Mouse (Mus musculus) c-Kit-positive CD71-negative TER-119-negative erythroid progenitor cells, embryonic 14.5 days (primary cell): ENCODE results near the gene Vps26b.

Experiments used
- DNase-seq: peaks from one replicate; pipeline ENCODE4 v3.0.0-alpha.2; 2013; ENCODE audit warnings: low read depth

The Vps26b gene

DNA sequence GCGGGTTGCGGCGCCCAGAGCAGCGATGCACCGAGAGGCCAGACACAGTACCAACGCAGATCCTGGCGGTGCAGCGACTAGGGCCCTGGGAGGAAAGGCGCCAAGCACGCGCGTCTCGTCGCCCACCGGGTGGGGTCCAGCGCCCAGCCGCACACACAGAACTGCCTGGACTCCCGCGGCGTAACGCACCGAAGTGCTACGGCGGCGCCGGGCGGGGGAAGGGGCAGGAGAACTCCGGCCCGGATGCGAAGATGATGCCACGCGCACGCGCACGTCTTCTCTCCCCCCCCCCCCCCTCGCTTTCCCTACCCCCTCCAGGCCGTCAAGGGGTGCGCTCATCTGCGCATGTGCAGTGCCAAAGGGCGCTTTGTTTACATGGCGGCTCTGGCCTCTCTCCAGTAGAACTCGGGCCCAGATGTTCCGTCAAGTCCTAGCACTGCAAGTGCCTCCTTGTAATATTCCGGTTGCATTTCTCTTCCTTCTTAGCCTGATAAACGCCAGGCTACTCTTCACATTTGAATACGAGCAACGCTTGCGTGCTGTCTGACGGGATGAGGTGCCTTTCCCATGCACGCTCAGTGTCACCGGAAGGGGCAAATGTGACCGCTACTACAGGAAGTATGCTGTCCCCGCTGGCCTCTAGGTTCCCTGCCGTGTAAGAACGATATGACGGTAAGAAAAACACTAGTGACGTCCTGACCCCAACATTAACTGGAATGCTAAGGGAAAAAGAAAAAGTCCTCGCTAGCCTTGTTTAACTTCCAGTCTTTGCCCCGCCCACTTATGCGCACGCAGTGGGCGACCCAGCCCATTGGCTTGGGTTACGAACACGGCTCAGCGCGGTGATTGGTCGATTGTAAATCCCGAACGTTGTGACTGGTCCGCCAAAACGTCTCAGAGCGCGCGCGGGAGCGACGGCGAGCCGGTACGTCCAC, at the start of gene Vps26b, which contains the start of gene Ncapd3:
Vps26b (minus strand) TSS at position 238 of the 935 bp plus-strand sequence.
Ncapd3 (plus strand) TSS at position 348 of the 935 bp plus-strand sequence.
- peak; percentile 95 for DNase-seq

DNA sequence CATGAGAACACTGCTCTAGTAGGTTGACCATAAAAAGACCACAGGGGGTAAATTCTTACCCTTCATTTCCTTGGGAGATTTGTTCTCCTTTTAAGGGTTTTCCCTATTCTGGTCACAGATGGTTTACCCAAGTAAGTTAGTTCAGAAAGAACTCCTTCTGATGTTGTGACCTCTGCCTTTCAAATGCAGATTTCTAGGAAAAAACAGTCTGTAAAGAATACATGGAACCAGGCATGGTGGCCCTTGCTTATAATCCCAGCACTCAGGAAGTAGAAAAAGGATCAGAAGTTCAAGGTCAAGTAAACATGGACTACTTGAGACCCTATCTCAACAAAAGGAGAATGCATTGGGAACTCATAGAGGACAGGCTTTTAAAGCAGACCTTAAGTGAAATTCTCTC, 45.9 kb upstream of the Vps26b start:
- no peak for DNase-seq

- no peak for DNase-seq
These were observed 44.8 kb upstream of the Vps26b start for GRCm38 (mm10) chr9:27074677-27075076.

- no peak for DNase-seq
These were observed 41.0 kb upstream of the Vps26b start for GRCm38 (mm10) chr9:27070895-27071294.

- no peak for DNase-seq
These were observed 28.5 kb upstream of the Vps26b start for GRCm38 (mm10) chr9:27058341-27058740.

GRCm38 (mm10) chr9:27049492-27049891, 19.6 kb upstream of the Vps26b start:
- no peak for DNase-seq

DNA sequence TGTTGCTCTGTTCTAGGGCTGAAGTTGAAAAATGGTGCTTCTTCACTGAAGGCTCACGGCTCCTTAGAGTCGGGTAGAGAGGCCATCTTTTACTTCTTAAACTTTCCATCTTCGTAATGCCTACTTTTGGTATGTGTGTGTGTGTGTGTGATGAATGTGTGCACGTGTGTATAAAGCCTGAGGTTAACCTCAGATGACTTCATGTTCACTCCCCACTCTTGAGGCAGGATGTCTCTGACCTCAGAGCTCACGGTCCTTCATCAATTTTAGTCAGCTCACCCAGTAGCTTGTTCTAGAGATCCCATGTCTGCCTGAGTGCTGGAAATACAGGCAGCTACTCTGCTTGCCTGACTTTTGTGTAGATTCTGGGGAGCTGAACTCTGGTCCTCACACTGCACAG, 14.0 kb upstream of the Vps26b start:
- DNase-seq, result no peak

DNA sequence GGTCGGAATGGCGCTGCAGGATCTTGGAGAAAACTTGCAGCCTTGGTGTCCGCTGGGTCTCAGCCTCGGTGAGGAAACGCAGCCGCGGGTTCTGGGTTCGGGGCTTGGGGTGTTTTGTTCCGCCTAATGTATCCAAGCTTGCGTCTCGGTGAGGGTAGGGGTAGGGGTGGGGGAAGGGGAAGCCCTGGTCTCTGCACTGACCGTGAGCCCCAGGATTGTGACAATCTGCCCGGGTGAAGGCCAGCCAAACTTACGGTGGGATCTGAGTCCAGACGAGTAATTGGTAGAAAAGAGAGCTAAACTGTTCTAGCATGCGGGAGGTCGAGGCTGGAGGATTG, 867 bp upstream of the Vps26b start:
- no peak for DNase-seq

GRCm38 (mm10) chr9:27029022-27029827, 640 bp downstream of the Vps26b start:
- DNase-seq, result peak; percentile 23

DNA sequence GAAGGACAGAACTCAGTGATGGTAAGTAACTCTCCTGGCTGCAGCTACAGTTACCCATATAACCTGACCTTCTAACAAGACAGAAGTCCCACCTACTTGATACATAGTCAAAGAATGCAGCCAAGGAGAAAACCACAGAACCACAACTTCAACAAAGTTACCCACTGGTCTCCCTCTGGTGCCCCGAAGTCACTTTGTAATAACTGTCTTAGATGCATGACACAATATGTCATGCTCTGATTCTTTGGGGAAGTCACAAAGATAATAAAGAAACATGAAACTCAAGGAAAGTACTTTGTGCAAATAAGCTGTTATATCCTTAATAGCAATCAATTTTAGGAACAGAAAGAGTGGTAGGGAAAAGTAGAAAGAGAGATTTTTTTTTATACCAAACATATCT, 3.2 kb downstream of the Vps26b start:
- DNase-seq, result peak; percentile 22

GRCm38 (mm10) chr9:27023681-27024080, 6.2 kb downstream of the Vps26b start:
- peak; percentile 31 for DNase-seq

- no peak for DNase-seq
These were observed 10.9 kb downstream of the Vps26b start for GRCm38 (mm10) chr9:27018961-27019360.

- DNase-seq, result no peak
These were observed 18.3 kb downstream of the Vps26b start for GRCm38 (mm10) chr9:27011572-27011971.

- no peak for DNase-seq
These were observed 20.6 kb downstream of the Vps26b start for GRCm38 (mm10) chr9:27009231-27009630.

DNA sequence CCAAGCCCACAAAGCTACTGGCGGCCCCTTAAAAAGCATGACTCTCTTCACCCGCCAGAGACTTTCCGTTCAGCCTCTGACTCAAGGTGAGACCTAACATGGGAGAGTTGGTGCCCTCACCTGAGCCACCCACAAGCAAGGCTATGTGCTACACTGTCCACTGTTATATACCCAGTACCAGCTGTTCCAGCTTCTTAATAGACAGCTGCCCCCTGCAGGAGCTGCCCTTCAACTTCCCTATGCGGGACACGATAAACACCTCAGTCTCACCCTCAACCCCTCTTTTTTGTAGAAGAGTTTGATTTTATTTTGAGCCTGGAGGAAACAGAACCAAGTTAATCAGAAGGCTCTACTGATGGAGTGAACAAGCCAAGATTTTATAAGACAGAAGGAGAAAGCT, 23.0 kb downstream of the Vps26b start:
- no peak for DNase-seq

DNA sequence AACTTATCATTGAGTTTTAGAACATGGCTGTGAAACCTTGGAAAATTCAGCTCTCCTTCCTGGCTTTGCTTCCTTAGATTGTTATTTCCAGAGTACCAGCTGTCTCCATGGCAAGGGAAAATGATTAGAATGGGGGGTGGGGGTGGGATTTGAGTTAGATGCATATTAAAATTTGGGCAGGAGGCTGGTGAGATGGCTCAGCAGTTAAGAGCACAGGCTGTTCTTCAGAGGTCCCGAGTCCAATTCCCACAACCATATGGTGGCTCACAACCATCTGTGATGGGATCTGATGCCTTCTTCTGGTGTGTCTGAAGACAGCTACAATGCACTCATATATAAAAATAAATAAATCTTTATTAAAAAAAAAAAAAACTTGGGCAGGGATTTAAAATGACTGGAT, 23.9 kb downstream of the Vps26b start:
- DNase-seq, result no peak

DNA sequence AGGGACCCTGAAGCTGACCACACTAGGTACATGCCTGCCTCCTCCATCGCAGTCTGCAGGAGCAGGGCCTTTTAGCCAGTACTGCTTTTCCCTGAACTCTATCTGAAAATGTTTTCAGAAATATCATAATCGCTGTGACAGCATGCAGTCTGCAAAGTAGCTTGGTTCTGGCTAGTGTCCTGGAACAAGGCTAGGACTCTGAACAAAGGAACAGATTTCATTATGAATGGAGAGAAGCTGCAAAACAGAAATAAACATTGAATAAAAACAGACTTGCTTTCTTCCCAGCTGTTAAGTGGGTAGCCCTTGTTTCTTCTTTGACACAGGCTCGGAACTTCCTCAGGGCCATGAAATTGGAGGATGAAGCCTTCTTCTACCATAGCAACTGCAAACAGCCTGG, 24.6 kb downstream of the Vps26b start:
- DNase-seq, result no peak

DNA sequence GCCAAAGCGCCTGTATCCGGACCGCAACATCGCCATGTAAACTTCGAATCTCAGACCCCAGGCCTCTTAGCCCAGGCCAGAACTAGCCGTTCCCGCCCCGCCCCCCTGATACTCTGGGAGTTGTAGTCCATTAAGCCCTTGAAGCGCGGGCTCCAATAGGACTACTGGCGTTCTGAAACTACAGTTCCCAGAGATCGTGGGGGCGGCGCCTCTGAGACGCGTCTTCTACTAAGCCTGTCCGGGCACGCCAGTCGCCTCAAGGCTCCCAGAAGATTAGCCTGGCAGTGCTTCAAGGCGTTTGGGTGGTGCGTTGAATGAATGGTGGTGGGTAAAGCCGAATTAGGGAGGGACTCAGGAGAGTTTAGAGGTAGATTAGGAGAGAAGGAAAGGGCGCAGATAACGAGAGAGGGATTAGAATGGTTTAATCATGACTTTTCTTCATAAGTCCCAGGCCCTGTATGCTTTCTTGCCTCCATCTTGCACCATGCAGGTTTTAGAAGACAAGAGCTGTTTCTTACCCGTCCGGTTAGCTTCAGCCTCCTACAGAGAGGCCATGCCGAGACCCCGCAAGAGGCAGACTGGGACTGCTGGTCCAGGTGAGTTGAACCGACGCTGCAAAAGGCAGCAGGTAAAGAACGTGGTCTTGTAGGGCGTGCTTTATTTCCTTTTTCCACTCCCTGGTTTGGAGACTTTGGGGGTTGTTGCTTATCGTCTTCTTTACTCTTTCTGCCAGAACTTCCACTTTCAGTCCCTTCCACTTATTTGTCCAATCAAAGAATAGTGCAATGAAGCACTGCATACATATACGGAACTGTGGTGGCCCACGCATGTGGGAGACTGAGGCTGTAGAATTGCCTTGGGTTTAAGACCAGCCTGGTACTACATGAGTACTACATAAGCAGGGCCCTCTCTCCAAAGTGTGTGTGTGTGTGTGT, 30.1 kb downstream of the Vps26b start, which contains the start of the genes Acad8 and Thyn1:
Acad8 (minus strand) TSS at position 106 of the 935 bp plus-strand sequence.
Thyn1 (plus strand) TSS at position 250 of the 935 bp plus-strand sequence.
- peak; percentile 95 for DNase-seq

DNA sequence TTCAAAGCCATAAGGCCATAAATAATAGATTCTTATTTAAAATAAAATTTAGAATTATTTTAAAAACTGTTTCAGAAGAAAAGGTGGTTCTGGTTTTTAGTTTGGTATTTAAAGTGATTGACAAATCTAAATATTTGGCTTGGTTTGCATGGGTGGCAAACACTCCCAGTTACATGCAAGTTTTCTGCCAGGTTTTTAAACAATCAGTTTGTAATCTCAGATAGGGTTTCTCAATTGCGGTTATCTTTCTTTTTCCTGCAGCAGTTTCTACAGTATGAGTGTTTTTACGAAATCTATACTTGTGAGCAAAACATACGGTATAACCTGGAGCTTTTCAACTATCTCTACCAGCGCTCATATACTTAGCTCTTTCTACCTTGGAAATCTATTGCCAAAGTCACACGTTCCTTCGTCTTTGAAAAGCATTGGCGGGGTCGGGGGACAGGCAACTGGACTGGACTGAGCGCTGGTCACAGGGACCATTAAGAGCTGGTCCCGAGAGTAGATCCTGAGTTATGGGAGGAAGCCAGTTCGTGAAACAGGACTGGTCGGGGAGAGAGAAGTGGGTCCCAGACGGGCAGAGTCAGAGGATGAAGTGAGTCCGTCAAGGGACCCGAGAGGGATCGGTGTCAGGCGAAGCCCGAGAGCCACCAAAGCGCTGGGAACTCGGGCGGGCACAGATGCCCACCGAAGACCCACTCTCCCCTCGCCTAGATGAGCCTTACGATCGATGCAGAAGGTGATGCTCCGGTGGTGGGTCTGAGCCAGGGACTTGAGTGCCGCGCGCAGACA, 31.0 kb downstream of the Vps26b start:
- no peak for DNase-seq

GRCm38 (mm10) chr9:26997501-26997900, 32.4 kb downstream of the Vps26b start:
- DNase-seq, result no peak

GRCm38 (mm10) chr9:26997062-26997461, 32.8 kb downstream of the Vps26b start:
- DNase-seq, result no peak
